Mouse (Mus musculus) cerebellum, adult 2 months (tissue): ENCODE data around the gene Mllt1.

Source experiments
- CTCF ChIP-seq: fragments of 200-500 bp; IDR thresholded peaks from 2 replicates; pipeline ENCODE4 v1.5.1; 2011; ENCODE audit warnings: low read depth, mild to moderate bottlenecking, control low read depth, low read length, moderate library complexity, borderline replicate concordance; ENCODE audit not compliant: insufficient read depth
- POLR2A ChIP-seq: fragments of 200-500 bp; IDR thresholded peaks from 2 replicates; pipeline ENCODE4 v1.6.1; 2011; ENCODE audit warnings: low read length, control low read depth, borderline replicate concordance; ENCODE audit not compliant: insufficient read depth

DNA sequence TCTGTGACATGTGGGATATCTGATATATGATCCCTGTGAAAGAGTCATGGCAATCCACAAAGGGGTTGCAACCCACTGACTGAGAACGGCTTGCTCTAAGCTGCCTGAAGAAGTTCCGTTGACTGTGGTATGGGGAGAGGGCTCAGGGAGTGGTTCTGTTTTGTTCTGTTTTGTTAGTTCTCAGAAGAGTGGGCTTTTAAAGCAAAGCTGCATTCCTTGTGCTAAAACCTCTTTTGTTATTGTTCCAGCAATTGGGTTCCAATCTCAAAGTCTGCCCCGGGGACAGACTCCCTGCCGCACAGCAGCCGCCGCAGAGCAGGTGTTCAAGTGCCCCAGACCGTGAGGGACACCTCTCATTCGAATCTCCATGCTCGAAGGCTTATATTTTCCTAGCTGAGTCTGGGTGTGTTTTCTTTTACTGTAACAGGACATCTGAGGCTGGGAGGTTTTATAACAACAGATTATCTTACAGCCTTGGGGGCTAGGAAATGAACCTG lies 65.7 kb downstream of the Mllt1 start:
- TF ChIP-seq CTCF (no peak), POLR2A (no peak)
